Mouse (Mus musculus): Measurements from ENCODE around the gene Tecr. TPM values are rescaled to one million over a fixed set of nuclear protein-coding genes. Genes with fewer than 3 reads are reported as not detected.
A peak's percentile ranks its signal among the peaks of the same experiment; 100 is the strongest.

The Tecr gene
- total and polyA plus RNA-seq, 3 experiments: 111 to 199 (median 171) TPM

- H3K27me3 ChIP-seq (replicated peaks): no peaks in the 10 kb centered on the region
- peak overlapping the region; percentile 84 to 99 (median 85) for H3K4me3 ChIP-seq (replicated peaks in 1 of 3; ENCODE audit: low read depth in 2 of 3, low read length in 2 of 3, poor library complexity in 1 of 3)
- H3K4me1 ChIP-seq (ENCODE audit: control insufficient read depth in 1 of 2, insufficient read depth in 2 of 2): peaks cover 15 to 51% of the 10 kb centered on the region in 2 experiments
- in situ Hi-C loops (cut with MboI; ENCODE audit: low pct_ligation_motif_present, low pct_unique_long_range_greater_than_20kb, low sequenced_read_pairs): no loop called here
- H3K9me3 ChIP-seq (replicated peaks; ENCODE audit: low read length): no peaks in the 10 kb centered on the region
- H3K36me3 ChIP-seq (replicated peaks in 1 of 2; ENCODE audit: control insufficient read depth in 1 of 2, insufficient read depth in 1 of 2, low read length in 1 of 2): peaks cover 27 to 45% of the 10 kb centered on the region in 2 experiments
- peaks cover 25% of the 10 kb centered on the region for H3K79me2 ChIP-seq (replicated peaks; ENCODE audit: control insufficient read depth, extremely low read depth, insufficient read depth, poor library complexity, severe bottlenecking)
- dilution Hi-C loops (cut with MboI; ENCODE audit: extremely low pct_ligation_motif_present, extremely low pct_unique_long_range_greater_than_20kb, low sequenced_read_pairs): no loop called here
- DNase-seq (ENCODE audit: extremely low read depth): no peak
- TF ChIP-seq ZNF384 (IDR thresholded peaks at IDR 0.05; ENCODE audit: low read depth, low read length): no peak
- no peak for TF ChIP-seq NRF1 (IDR thresholded peaks at IDR 0.05; ENCODE audit: low read depth, low read length)
- no peak for TF ChIP-seq TCF12 (IDR thresholded peaks at IDR 0.05; ENCODE audit: low read depth, low read length)
- TF ChIP-seq POLR2A (IDR thresholded peaks at IDR 0.05; ENCODE audit: low read depth, low read length): no peak
- no peak for TF ChIP-seq RAD21 (IDR thresholded peaks at IDR 0.05; ENCODE audit: low read depth, low read length)
- TF ChIP-seq PAX5 (IDR thresholded peaks at IDR 0.05; ENCODE audit: low read length): no peak
- H3K9ac ChIP-seq (ENCODE audit: insufficient read depth, low read depth): peak overlapping the region; percentile 82
- H3K27ac ChIP-seq (ENCODE audit: insufficient read depth, low read depth): no peak overlapping the region
- H3K4me2 ChIP-seq (ENCODE audit: insufficient read depth, low read depth, poor library complexity, severe bottlenecking): peak overlapping the region; percentile 89
Measured at GRCm38 (mm10) chr8:83567668-83568067, 40.1 kb downstream of the Tecr start.

GRCm38 (mm10) chr8:83566469-83567395, 41.0 kb downstream of the Tecr start, which contains the start of gene Ndufb7:
Gene Ndufb7 (plus strand): TSS chr8:83566671.
- Histone ChIP-seq H3K79me2 (replicated peaks; ENCODE audit: control insufficient read depth, extremely low read depth, insufficient read depth, poor library complexity, severe bottlenecking) (peaks cover 16% of the 10 kb centered on the region), H3K4me3 (replicated peaks in 1 of 3; ENCODE audit: low read depth in 2 of 3, low read length in 2 of 3, poor library complexity in 1 of 3) (peak within 1 kb of the TSS; percentile 84 to 99 (median 85)), H3K9ac (ENCODE audit: insufficient read depth, low read depth) (peak within 1 kb of the TSS; percentile 82), H3K4me1 (ENCODE audit: control insufficient read depth in 1 of 2, insufficient read depth in 2 of 2) (peaks cover 6 to 41% of the 10 kb centered on the region in 2 experiments), H3K27me3 (replicated peaks) (no peaks in the 10 kb centered on the region), H3K27ac (ENCODE audit: insufficient read depth, low read depth) (peak within 1 kb of the TSS; percentile 61), H3K36me3 (replicated peaks in 1 of 2; ENCODE audit: control insufficient read depth in 1 of 2, insufficient read depth in 1 of 2, low read length in 1 of 2) (peaks cover 18 to 36% of the 10 kb centered on the region in 2 experiments), H3K4me2 (ENCODE audit: insufficient read depth, low read depth, poor library complexity, severe bottlenecking) (peak within 1 kb of the TSS; percentile 89), H3K9me3 (replicated peaks; ENCODE audit: low read length) (no peaks in the 10 kb centered on the region)
- DNase-seq (ENCODE audit: extremely low read depth): peak; percentile 94
- dilution Hi-C loops (cut with MboI; ENCODE audit: extremely low pct_ligation_motif_present, extremely low pct_unique_long_range_greater_than_20kb, low sequenced_read_pairs) (no loop called here), in situ Hi-C loops (cut with MboI; ENCODE audit: low pct_ligation_motif_present, low pct_unique_long_range_greater_than_20kb, low sequenced_read_pairs) (no loop called here)
- no peak for TF ChIP-seq ZMIZ1 (IDR thresholded peaks at IDR 0.05; ENCODE audit: low read depth, low read length)
- no peak for TF ChIP-seq MAFK (IDR thresholded peaks at IDR 0.05; ENCODE audit: insufficient replicate concordance, low read length)
- peak; percentile 66; the same call in 1 of the 2 replicates for TF ChIP-seq MEF2A (IDR thresholded peaks at IDR 0.05; ENCODE audit: borderline replicate concordance, low read depth, low read length)
- TF ChIP-seq NRF1 (IDR thresholded peaks at IDR 0.05; ENCODE audit: low read depth, low read length): peak; percentile 92
- peak; percentile 95 for TF ChIP-seq CHD2 (IDR thresholded peaks at IDR 0.05; ENCODE audit: low read length)
- TF ChIP-seq IRF4 (IDR thresholded peaks at IDR 0.05; ENCODE audit: low read depth, low read length): peak; percentile 59; the same call in 1 of the 2 replicates
- peak; percentile 46 for TF ChIP-seq SMC3 (IDR thresholded peaks at IDR 0.05; ENCODE audit: low read depth, low read length)
- TF ChIP-seq HCFC1 (IDR thresholded peaks at IDR 0.05; ENCODE audit: low read depth, low read length): peak; percentile 94
- no peak; the same call in none of the 2 replicates for TF ChIP-seq RAD21 (IDR thresholded peaks at IDR 0.05; ENCODE audit: low read depth, low read length)
- no peak for TF ChIP-seq JUN (IDR thresholded peaks at IDR 0.05; ENCODE audit: insufficient read depth, low read depth, low read length)
- TF ChIP-seq TBP (conservative IDR thresholded peaks at IDR 0.05; ENCODE audit: low read depth, low read length): no peak
- TF ChIP-seq USF2 (conservative IDR thresholded peaks at IDR 0.05; ENCODE audit: low read depth, low read length): no peak
- TF ChIP-seq ZC3H11A (IDR thresholded peaks at IDR 0.05; ENCODE audit: low read depth, low read length): no peak
- TF ChIP-seq EP300 (IDR thresholded peaks at IDR 0.05; ENCODE audit: low read length): no peak
- peak; percentile 91; the same call in 1 of the 2 replicates for TF ChIP-seq KAT2A (IDR thresholded peaks at IDR 0.05; ENCODE audit: insufficient replicate concordance, low read length)
- TF ChIP-seq MXI1 (IDR thresholded peaks at IDR 0.05; ENCODE audit: low read depth, low read length): 0 out of 2 replicates have a peak, but pooled peaks have one; percentile 53
- TF ChIP-seq ELF1 (IDR thresholded peaks at IDR 0.05; ENCODE audit: low read depth, low read length): peak; percentile 95
- TF ChIP-seq POLR2AphosphoS2 (IDR thresholded peaks at IDR 0.05; ENCODE audit: low read depth, low read length): peak; percentile 47; the same call in 1 of the 2 replicates
- no peak for TF ChIP-seq MAX (IDR thresholded peaks at IDR 0.05; ENCODE audit: low read length)
- no peak for TF ChIP-seq RCOR1 (conservative IDR thresholded peaks at IDR 0.05; ENCODE audit: low read depth, low read length)
- TF ChIP-seq USF1 (IDR thresholded peaks at IDR 0.05; ENCODE audit: low read depth, low read length): no peak
- peak; percentile 50 to 92 for TF ChIP-seq CTCF (conservative IDR thresholded peaks at IDR 0.05 in 1 of 2, IDR thresholded peaks at IDR 0.05 in 1 of 2; ENCODE audit: low read depth in 2 of 2, low read length in 2 of 2)
- TF ChIP-seq UBTF (IDR thresholded peaks at IDR 0.05; ENCODE audit: low read depth, low read length): no peak
- peak; percentile 94 for TF ChIP-seq GABPA (IDR thresholded peaks at IDR 0.05; ENCODE audit: insufficient replicate concordance, low read depth, low read length)
- no peak for TF ChIP-seq PAX5 (IDR thresholded peaks at IDR 0.05; ENCODE audit: low read length)
- 0 out of 2 replicates have a peak, but pooled peaks have one; percentile 26 for TF ChIP-seq MYC (IDR thresholded peaks at IDR 0.05; ENCODE audit: low read depth, low read length)
- no peak for TF ChIP-seq E2F4 (IDR thresholded peaks at IDR 0.05; ENCODE audit: insufficient replicate concordance, low read depth, low read length)
- no peak for TF ChIP-seq ZNF384 (IDR thresholded peaks at IDR 0.05; ENCODE audit: low read depth, low read length)

Measured in CH12.LX (cell line).